Mouse (Mus musculus) cerebellum, adult (tissue): ENCODE data around the gene Gm10392.

Source experiments
- ATAC-seq: cut with Nextera tagmentation; 2 replicates; pipeline ENCODE4 v1.9.2; 2017; ENCODE audit warnings: mild to moderate bottlenecking, moderate library complexity, mixed read lengths; ENCODE audit not compliant: insufficient number of reproducible peaks, low FRiP score, low TSS enrichment

Gene Gm10392

DNA sequence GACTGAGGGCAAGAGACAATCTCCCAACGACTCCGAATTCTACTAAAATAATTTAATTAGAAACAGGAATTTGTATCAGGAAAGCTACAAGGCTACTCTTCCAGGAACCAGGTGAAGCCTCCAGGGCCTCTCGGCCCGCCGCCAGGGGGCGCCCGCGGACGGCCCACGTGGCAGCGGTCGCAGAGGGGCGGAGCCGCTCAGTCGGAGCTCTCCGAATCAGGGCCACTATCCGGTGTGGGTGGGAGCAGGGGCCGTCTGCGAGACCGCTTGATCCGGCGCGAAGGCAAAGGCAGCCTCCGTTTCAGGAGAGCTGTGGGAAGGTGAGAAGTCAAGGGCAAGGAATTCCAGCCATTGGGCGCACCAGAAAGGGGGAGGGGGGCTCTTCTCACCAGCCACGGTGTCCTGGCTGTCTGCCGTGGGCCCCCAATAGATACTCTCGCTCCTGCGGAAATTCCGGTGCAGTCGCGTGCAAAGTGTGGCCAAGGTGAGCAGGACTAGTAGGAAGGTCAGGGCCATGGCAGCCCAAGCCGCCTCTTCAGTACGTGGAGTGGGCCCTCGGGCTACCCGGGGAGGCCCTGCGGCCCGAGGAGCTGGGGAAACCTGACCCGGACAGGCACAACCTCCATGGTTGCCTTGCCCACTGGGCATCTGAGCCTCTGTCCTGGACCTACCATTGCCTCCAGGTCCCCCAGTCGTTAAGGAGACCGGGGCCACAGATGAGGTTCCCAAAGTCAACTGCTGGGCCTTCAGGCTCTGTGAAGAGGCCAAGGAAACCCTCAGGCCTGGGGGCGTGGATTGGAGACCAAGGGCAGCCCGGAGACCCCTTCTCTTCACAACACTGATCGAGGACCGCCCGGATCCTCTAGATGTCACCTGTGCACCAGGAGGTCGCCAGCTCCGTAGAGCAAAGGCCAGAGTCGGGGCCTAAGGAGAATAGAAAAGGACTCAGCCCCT, 10.7 kb downstream of the Gm10392 start:
- 0 out of 2 replicates have a peak, but pooled peaks have one; percentile 9 for ATAC-seq

DNA sequence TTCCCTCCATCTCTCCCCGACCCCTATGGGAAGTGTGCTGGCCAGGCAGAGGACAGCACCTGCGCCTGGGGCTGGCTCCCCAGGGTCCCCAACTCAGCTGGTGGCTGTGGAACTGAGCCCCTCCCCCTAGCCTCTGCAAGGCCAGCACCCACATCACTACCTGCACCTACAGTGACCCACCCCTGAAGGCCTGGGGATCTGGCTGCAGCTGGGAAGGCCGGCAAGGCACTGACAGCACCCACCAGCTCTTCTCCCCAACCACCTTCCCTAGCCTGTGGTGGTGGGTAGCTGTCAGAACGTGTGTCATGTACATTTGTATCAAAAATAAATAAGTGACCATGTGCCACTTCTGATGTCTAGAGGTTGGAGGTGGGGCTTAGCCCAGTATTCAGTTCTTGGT, 11.6 kb downstream of the Gm10392 start:
- no peak for ATAC-seq

- no peak for ATAC-seq
Measured at GRCm38 (mm10) chr11:77506941-77507340, 12.1 kb downstream of the Gm10392 start.

DNA sequence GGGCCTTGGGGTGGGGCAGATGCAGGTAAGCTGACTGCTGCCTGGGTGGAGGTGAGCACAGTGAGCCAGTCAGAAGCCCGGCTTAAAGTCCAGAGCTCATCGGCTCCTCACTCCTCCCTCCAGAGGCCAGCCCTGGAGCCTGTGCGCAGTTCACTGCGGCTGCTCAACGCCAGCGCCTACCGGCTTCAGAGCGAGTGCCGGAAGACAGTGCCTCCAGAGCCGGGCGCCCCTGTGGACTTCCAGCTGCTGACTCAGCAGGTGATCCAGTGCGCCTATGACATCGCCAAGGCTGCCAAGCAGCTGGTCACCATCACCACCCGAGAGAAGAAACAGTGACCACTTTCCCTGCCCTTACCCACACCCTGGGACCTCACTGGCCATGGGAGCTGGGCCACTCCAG, 12.7 kb downstream of the Gm10392 start:
- ATAC-seq, result no peak

GRCm38 (mm10) chr11:77505291-77505980, 13.6 kb downstream of the Gm10392 start:
- no peak for ATAC-seq

GRCm38 (mm10) chr11:77504377-77504776, 14.6 kb downstream of the Gm10392 start:
- no peak for ATAC-seq

DNA sequence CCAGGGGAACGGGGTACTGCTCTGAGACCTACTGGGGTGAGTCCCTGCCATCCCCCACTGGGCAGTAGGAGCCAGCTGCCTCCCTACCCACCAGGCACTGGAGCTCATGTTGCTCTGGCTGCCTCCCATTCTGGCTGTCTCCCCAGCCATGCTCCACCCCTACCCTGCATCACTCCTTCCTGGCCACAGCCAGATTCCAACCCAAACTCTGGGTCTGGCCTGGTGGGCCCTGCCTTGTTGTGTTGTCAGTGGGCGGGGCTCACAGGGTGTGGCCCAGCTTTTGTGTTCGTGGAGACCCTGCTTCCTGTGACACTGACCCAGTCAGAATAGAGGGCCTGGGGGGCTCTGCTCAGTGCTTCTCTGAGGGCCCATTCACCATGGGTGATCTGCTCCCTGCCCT, 15.5 kb downstream of the Gm10392 start:
- ATAC-seq, result no peak

DNA sequence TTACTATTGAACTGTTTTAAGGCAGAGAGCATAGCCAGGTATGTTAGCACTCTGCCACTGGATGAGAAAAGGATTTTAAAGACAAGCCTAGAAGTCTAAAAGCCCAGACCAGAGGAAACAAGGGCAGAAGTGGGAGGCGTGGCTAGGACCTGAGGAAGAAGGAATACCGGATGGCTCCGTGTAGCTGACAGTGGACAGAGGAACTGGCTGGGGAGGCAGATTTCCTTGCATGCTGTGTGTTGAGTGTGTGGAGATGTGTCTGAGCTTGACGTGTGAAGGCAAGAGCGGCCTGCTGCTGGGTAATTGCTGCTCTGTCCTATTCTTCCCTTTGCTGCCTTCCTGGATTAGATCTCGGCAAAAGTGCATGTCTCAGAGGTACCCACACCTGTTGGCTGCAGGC, 16.5 kb downstream of the Gm10392 start:
- no peak for ATAC-seq

DNA sequence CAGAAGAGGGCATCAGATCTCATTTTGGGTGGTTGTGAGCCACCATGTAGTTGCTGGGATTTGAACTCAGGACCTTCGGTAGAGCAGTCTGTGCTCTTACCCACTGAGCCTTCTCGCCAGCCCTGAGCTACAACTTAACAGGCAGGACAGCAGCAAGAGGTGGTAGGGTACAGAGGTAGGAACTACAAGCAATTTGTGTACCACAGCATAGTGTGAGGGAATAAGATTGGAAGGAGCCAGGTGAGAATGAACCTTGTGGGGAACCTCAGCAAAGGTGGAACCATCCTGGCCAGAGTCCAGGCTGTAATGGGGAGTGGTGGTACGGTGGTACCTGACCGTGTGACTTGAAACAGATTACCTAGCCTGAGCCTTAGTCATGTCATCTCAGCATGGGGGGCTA, 17.0 kb downstream of the Gm10392 start:
- no peak for ATAC-seq

DNA sequence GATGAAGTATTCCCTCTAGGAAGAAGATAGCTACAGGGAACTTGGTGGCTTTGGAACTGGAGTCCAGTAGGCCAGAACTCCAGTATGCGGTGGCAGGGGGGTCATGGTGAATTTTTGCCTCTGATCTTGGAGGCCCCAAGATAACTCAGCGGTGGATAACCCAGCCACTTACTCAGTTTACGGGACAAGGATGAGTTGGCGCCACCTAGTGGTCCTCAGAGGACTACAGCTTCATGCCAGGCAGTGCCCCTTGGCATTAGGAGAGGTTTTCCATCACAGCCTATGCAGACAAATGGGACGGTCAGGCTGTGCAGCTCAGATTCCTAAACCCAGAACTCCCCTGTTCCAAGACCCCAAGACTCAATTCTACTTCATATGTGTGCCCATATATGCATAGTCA, 17.6 kb downstream of the Gm10392 start:
- ATAC-seq, result 0 out of 2 replicates have a peak, but pooled peaks have one; percentile 23

GRCm38 (mm10) chr11:77500361-77501325, 18.4 kb downstream of the Gm10392 start:
- ATAC-seq, result no peak

- ATAC-seq, result peak; percentile 29; the same call in 1 of the 2 replicates
Measured at GRCm38 (mm10) chr11:77499354-77499753, 19.6 kb downstream of the Gm10392 start.

GRCm38 (mm10) chr11:77498261-77499139, 20.5 kb downstream of the Gm10392 start:
- ATAC-seq, result no peak

GRCm38 (mm10) chr11:77497851-77498250, 21.1 kb downstream of the Gm10392 start:
- ATAC-seq, result no peak

DNA sequence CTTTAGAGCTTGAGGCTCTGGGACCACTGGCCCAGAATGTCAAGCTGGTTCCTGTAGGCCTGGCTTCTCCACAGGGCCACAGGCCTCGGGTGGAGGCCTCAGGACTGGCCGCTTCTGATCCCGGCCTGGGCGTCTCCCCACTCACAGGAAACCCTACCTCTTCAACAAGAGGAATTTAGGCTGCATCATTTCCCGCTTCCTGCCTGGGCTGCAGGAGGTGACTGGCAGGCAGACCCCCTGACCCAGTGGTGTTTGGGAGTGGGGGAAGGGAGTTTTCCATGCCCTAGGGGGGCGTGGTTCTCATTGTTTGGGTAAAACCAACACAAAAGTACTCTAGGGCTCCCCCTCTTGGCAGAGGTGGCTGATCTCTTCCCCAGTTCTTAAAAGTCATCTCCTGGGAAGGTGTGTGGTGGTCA, 21.6 kb downstream of the Gm10392 start:
- no peak for ATAC-seq

DNA sequence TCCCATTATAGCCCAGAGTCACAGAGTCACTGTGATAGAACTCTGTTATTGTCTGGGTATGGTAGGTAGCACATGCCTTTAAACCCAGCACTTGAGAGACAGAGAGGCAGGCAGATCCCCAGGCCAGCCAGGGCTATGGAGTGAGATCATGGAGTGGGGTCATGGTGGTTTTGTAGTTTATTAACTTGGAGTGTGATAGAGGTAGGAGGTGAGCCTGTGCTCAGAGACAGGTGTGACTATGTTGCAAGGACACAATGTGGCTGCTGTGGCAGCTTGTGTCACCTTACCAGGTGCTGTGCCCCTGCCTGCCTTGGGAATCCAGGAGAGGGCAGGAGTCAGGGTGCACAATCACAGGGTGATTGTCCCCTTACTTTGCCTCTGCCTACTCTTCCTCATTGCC, 23.5 kb downstream of the Gm10392 start:
- no peak for ATAC-seq

GRCm38 (mm10) chr11:77494782-77495181, 24.2 kb downstream of the Gm10392 start:
- ATAC-seq, result no peak

DNA sequence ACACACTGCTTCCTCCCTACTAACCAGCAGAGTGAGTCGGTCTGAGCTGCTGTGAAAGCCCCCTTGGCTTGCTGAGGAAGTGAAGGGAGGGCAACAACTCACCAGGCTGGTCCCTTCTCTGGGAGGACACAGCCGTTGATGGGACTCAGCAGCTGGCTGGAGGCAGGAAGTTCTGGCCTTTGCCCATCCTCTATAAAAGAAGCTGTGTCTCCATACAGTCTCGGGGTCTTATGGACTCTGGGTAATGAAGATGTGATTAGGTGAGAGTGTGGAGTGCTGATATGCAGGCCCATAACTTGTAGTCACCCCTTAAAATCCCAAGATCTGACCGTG, 24.7 kb downstream of the Gm10392 start:
- ATAC-seq, result no peak

GRCm38 (mm10) chr11:77493512-77494343, 25.3 kb downstream of the Gm10392 start, which contains the start of gene Git1:
Gene Git1, plus strand, starts transcription at chr11:77493562.
- ATAC-seq, result no peak
